Mouse (Mus musculus): ENCODE data around the gene Rpgrip1l. TPM values are rescaled to one million over a fixed set of nuclear protein-coding genes. Genes with fewer than 3 reads are reported as not detected.

Rpgrip1l gene
- polyA plus RNA-seq, 1 experiment from 2014 or later = 12.6 TPM

DNA sequence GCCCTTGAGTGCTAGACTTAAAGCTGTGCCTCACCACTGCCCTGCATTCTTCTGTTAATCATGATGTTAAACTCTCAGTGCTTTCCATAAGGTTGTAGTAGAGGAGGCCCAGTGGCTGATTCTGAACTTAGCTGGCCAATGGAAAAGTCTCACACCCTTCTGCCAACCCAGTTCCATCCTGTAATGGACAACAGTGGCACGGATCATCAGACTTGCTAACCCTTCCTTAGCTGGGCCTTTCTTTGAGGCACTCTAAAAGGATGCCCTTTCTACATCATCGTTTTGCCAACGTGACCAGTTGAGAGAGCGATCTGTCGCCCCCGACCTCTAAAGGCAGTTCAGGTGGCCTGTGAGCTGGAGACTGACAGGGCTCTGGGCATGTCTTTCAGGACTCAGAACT lies 13.9 kb upstream of the Rpgrip1l start:
- Histone ChIP-seq H3K4me1 (peaks cover 42% of the 10 kb centered on the region), H3K27me3 (replicated peaks) (no peaks in the 10 kb centered on the region), H3K27ac (no peak overlapping the region), H3K9me3 (no peaks in the 10 kb centered on the region), H3K9ac (no peak overlapping the region), H3K4me3 (no peak overlapping the region), H3K4me2 (no peak overlapping the region), H3K36me3 (replicated peaks) (no peaks in the 10 kb centered on the region)
- 82% methylated on average over 6 of the region's 6 CpGs for WGBS
- ATAC-seq (replicated peaks) = no peak

DNA sequence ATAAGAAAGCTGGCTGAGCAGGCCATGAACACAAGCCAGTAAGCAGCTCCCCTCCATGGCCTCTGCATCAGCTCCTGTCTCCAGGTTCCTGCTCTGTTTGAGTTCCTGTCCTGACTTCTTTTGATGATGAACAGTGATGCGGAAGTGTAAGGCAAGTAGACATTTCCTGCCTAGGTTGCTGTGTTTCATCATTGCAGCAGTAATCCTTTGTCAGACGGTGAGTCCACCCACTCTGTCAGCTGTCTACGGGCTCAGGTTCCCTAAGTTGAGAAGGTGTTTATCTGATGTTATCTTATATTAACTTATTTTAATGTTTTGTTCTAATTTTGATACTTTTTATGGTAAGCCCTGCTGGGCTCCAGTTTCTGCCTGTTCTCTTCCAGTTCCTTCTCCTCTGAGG lies 13.0 kb upstream of the Rpgrip1l start:
- 77% methylated on average over 3 of the region's 3 CpGs for WGBS
- H3K4me1 ChIP-seq = peaks cover 34% of the 10 kb centered on the region

DNA sequence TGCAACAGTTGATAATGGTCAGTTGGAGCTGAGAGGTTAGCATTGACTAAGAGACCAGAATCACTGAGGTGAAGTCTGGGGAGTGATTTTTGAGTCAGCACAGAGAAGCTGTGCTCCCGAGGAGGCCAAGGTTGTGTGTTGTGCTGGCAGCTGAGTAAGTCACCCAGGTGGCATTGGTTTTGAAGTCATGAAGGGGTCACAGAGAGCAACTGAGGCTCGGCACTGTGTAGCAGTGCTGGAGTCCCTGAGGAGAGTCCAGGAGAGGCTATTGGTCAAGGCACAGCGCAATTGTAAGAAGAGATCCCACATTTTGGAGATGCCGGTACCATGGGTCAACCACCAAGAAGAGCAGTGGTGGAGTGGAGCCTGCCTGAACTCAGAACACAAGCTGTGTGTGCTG lies 11.9 kb upstream of the Rpgrip1l start:
- no peak overlapping the region for H3K4me3 ChIP-seq
- H3K9ac ChIP-seq = no peak overlapping the region
- no peaks in the 10 kb centered on the region for H3K9me3 ChIP-seq
- no peaks in the 10 kb centered on the region for H3K27me3 ChIP-seq (replicated peaks)
- H3K4me1 ChIP-seq = peaks cover 23% of the 10 kb centered on the region
- H3K36me3 ChIP-seq (replicated peaks) = no peaks in the 10 kb centered on the region
- no peak overlapping the region for H3K27ac ChIP-seq
- H3K4me2 ChIP-seq = no peak overlapping the region
- WGBS = 87% methylated on average over 4 of the region's 4 CpGs
- no peak for ATAC-seq (replicated peaks)

More for the DNA sequence above, 13.0 kb upstream of the Rpgrip1l start:
- no peaks in the 10 kb centered on the region for H3K9me3 ChIP-seq
- H3K4me2 ChIP-seq = no peak overlapping the region
- H3K27me3 ChIP-seq (replicated peaks) = no peaks in the 10 kb centered on the region
- no peak overlapping the region for H3K27ac ChIP-seq
- ATAC-seq (replicated peaks) = no peak
- no peaks in the 10 kb centered on the region for H3K36me3 ChIP-seq (replicated peaks)
- no peak overlapping the region for H3K4me3 ChIP-seq
- H3K9ac ChIP-seq = no peak overlapping the region

DNA sequence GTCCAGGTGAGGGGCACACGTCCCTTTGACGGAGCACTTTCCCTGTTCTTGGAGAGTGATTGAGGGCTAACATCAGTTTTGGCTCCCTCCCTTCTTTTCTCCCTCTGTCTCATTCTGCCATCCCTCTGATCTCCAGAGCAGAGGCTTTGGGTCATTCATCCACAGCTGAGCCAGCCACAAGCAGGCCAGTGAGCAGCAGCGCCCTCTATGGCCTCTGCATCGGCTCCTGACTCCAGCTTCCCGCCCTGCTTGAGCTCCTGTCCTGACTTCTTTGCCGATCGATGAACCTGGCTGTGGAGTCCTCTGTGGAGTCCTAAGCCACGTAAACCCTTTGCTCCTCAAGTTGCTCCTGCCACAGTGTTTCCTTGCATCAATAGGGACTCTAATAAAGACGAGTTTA lies 11.2 kb upstream of the Rpgrip1l start:
- H3K9me3 ChIP-seq = no peaks in the 10 kb centered on the region
- H3K9ac ChIP-seq = no peak overlapping the region
- H3K27me3 ChIP-seq (replicated peaks) = no peaks in the 10 kb centered on the region
- no peak overlapping the region for H3K4me3 ChIP-seq
- no peak for ATAC-seq (replicated peaks)
- peaks cover 16% of the 10 kb centered on the region for H3K4me1 ChIP-seq
- no peak overlapping the region for H3K27ac ChIP-seq
- WGBS = 34% methylated on average over 9 of the region's 9 CpGs
- H3K4me2 ChIP-seq = no peak overlapping the region
- no peaks in the 10 kb centered on the region for H3K36me3 ChIP-seq (replicated peaks)

DNA sequence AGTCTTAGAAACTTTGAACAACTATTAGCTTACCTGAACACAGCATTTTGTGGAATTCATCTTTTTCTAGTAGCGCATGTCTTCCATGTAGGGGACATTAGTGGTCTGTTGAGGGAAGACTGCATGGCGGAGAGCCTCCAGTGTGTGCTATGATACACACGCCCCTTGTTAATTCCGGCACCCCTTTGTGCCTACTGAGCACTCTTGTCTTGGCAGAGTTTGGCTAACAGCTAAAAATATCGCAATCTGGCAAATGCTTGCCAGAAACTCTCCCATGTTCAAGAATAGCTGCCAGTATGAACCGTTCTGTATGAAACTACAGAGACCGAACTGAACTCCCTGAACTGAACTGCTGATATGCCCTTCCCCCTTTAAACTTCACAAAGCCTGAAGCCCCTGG lies 10.4 kb upstream of the Rpgrip1l start:
- peaks cover 12% of the 10 kb centered on the region; the same call in 1 of the 2 replicates for H3K4me1 ChIP-seq
- ATAC-seq (replicated peaks) = no peak
- H3K9ac ChIP-seq = no peak overlapping the region
- no peak overlapping the region for H3K4me2 ChIP-seq
- no peaks in the 10 kb centered on the region for H3K36me3 ChIP-seq (replicated peaks)
- WGBS = 66% methylated on average over 7 of the region's 7 CpGs
- no peak overlapping the region for H3K4me3 ChIP-seq
- H3K27ac ChIP-seq = no peak overlapping the region
- H3K9me3 ChIP-seq = no peaks in the 10 kb centered on the region
- no peaks in the 10 kb centered on the region for H3K27me3 ChIP-seq (replicated peaks)

DNA sequence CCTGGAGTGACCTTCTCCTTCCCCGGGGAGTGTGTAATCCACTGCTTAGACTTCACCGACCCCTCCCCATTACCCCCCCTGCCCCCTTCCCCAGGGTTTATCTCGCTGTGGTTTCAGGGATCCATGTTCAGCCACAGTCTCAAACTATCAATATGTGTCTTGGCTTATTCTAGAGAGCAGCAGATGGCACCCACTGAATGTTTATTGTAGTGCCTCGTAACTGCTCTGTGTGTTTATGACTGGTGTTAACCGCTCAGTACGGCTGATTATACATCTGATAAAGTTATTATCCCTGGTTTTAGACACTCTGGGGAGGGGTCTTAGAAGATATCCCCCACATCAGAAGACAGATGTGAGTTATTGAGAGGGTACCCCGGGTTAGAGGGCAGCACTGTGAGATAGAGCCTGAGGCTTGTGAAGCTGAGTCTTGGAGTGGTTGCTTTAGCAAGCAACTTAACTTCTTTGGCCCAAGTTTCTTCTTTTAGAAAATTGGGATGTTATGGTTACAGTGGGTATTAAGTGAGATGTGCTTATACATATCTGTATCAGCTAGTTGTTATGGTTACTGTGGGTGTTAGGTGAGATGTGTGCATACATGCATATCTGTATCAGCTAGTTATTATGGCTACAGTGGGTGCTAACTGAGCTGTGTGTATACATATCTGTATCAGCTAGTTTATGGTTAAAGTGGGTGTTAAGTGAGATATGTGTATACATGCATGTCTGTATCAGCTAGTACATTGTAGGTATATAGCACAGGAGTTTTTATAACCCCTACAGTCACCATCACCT lies 6.1 kb upstream of the Rpgrip1l start:
- H3K27ac ChIP-seq = no peak overlapping the region
- H3K36me3 ChIP-seq (replicated peaks) = no peaks in the 10 kb centered on the region
- no peak overlapping the region for H3K9ac ChIP-seq
- H3K4me3 ChIP-seq = no peak overlapping the region
- peaks cover 22% of the 10 kb centered on the region for H3K4me1 ChIP-seq
- H3K27me3 ChIP-seq (replicated peaks) = no peaks in the 10 kb centered on the region
- H3K4me2 ChIP-seq = no peak overlapping the region
- 85% methylated on average over 7 of the region's 7 CpGs for WGBS
- H3K9me3 ChIP-seq = no peaks in the 10 kb centered on the region
- no peak for ATAC-seq (replicated peaks)

DNA sequence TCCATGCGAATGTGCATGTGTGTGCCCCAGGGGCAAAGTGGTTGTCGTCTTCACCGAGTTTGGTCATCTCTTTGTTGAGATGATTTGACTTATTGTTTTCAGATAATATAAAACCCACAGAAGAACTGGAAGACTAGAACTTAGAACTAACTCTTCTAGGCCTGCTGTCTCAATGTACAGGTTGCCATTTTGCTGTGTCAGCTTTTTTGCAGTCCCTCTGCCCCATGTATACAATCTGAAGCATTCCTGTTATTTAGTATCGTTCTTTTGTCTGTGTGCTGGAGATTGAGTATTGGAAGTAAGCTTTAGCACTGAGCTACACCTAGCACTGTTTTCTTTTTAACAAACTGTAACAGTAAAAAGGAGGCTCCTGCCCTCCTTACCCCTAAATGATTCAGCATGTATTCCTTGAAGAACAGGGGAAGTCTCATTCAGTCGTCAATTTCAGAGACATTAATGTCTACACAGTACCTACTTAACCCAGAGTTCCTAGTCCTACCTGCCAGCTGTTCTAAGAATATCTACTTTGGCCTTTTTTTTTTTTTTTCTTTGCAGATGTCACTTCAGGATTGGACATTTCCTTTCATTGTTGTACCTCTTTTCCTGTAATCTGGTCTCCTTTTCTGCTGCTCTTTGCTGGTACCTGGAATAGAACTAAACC lies 4.6 kb upstream of the Rpgrip1l start:
- 95% methylated on average over 5 of the region's 5 CpGs for WGBS

DNA sequence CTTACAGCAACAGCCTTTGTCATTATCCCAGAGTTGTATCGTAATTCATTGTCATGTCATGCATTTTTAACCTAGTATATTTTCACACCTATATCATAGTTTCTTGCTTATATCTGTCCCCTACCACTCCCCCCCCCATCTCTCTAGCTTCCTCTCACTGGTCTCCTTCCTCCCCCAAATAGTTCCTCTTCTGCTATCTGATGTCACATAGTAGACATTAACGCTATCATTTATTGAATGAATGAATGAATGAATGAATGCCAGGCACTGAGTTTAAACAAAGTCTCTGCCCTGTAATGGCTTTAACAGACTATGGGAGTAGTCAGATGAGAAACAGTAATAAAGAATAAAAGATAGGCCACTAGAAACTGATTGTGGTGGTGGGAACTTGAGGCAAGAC lies 720 bp downstream of the Rpgrip1l start:
- no peaks in the 10 kb centered on the region for H3K9me3 ChIP-seq
- H3K27me3 ChIP-seq (replicated peaks) = no peaks in the 10 kb centered on the region
- H3K4me1 ChIP-seq = peaks cover 33% of the 10 kb centered on the region
- no peaks in the 10 kb centered on the region for H3K36me3 ChIP-seq (replicated peaks)
- WGBS = 87% methylated on average over 2 of the region's 2 CpGs
- H3K4me3 ChIP-seq = peak overlapping the region; percentile 65
- peak overlapping the region; percentile 51 for H3K4me2 ChIP-seq
- H3K27ac ChIP-seq = no peak overlapping the region
- no peak for ATAC-seq (replicated peaks)
- H3K9ac ChIP-seq = peak overlapping the region; percentile 66

More for the DNA sequence above, 4.6 kb upstream of the Rpgrip1l start:
- no peak for ATAC-seq (replicated peaks)
- Histone ChIP-seq H3K4me2 (no peak overlapping the region), H3K27me3 (replicated peaks) (no peaks in the 10 kb centered on the region), H3K4me1 (peaks cover 26% of the 10 kb centered on the region), H3K9ac (no peak overlapping the region), H3K27ac (no peak overlapping the region), H3K9me3 (no peaks in the 10 kb centered on the region), H3K36me3 (replicated peaks) (no peaks in the 10 kb centered on the region), H3K4me3 (no peak overlapping the region)

DNA sequence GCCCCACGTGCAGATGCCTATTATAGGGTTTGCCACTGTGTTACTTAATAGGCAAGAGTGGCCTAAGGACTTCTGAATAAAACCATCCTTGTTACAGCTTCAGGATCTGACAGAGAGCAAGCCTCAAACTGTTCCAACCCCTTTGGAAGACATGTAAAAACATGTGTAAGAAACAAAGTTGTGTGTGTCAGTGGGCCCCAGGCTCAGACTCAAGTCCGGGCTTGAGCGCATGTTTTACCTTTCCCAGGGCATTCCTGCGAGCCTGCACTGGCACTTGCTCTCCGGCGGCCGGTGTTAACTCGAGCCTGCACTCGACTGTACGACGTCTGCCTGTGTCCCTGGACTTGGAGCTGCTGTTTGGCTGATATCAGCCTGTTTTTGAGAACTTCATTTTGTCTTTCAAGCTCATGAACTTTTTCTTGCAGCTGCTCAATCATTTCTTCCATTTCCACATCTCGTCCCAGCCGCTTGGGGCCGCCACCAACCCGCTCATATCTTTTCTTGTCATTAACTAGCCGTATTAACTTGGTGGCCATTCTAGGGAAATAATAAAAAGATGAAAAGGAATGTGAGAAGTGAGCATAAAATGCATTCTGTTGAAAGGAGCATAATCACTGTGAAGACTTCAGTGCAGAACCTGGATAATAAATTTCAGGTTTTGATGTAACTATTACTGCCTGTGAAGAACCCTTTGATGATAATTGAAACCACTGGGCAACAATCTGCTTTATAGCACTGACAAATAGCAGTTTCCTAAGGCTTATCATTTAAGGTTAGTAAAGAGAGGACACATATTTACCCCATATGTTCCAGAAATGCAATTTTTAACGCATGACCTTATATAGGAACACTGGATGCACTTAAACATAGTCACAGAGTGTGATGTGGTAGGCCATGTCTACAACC lies 8.3 kb downstream of the Rpgrip1l start:
- Histone ChIP-seq H3K27ac (no peak overlapping the region), H3K27me3 (replicated peaks) (no peaks in the 10 kb centered on the region), H3K9me3 (no peaks in the 10 kb centered on the region), H3K9ac (no peak overlapping the region), H3K36me3 (replicated peaks) (peaks cover 7% of the 10 kb centered on the region; the same call in 1 of the 2 replicates), H3K4me2 (no peak overlapping the region), H3K4me1 (no peaks in the 10 kb centered on the region), H3K4me3 (no peak overlapping the region)
- no peak for ATAC-seq (replicated peaks)
- WGBS = 86% methylated on average over 17 of the region's 17 CpGs

DNA sequence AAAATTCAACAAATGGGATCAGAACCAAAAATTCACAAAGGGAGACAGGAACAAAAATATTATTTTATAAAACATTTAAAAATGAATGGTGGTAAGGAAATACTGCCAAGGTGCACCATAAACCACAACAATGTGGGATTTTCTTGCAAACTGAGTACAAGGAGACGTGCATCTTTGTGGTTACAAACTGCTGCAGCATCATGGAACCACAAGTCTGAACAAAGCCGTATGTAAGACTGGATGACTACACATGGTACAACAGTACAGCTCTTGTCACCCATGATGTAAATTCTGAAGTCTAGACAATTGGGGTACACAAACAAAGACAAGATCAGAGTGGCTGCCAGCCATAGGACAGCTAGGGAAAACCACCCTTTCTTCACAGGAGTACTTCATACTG lies 14.4 kb downstream of the Rpgrip1l start:
- WGBS = 86% methylated on average over 2 of the region's 2 CpGs
- no peak for ATAC-seq (replicated peaks)
- no peak overlapping the region for H3K27ac ChIP-seq
- H3K9ac ChIP-seq = no peak overlapping the region
- H3K36me3 ChIP-seq (replicated peaks) = peaks cover 13% of the 10 kb centered on the region; the same call in 1 of the 2 replicates
- H3K4me2 ChIP-seq = no peak overlapping the region
- H3K4me3 ChIP-seq = no peak overlapping the region
- H3K27me3 ChIP-seq (replicated peaks) = no peaks in the 10 kb centered on the region
- no peaks in the 10 kb centered on the region for H3K4me1 ChIP-seq
- H3K9me3 ChIP-seq = no peaks in the 10 kb centered on the region

DNA sequence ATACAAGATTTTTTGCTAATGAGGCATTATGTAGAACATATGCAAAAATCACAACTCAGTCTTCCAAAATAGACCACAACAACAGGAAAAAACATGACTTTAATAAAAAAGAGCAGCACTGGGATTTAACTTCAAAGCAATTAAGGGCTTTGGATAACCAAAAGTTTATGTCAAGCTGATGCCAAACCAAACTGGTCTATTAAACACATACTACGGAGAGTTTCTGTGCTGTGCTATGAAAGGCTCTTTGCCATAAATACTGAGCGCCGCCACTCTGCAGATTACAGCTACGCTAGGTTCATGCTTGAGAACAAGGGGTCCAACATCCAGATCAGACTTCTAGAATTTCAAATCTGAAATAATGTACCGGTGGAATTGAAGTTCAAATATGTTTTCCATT lies 17.3 kb downstream of the Rpgrip1l start:
- ATAC-seq (replicated peaks) = no peak
- no peaks in the 10 kb centered on the region for H3K9me3 ChIP-seq
- WGBS = 93% methylated on average over 5 of the region's 5 CpGs

DNA sequence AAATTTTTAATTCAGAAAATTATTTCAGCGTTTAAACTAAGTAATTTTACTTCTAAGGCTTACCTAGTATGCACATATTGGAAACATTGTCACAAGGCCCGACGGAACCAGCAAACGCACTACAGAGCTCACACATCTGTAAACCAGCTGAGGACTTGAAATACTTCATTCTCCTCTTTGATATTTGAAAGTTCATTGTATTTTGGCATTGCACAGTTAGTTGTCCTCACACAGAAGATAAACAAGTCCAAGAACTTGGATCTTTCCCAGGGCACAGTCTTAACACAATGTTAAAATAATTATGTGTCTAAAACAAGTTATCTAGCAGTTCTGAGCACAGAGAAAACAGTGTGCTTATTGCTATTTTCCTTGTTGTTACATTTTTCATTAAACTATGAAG lies 22.5 kb downstream of the Rpgrip1l start:
- H3K4me3 ChIP-seq = no peak overlapping the region
- WGBS = 90% methylated on average over 4 of the region's 4 CpGs

More for the DNA sequence above, 17.3 kb downstream of the Rpgrip1l start:
- Histone ChIP-seq H3K27ac (no peak overlapping the region), H3K27me3 (replicated peaks) (no peaks in the 10 kb centered on the region), H3K4me3 (no peak overlapping the region), H3K9ac (no peak overlapping the region), H3K4me2 (no peak overlapping the region), H3K4me1 (no peaks in the 10 kb centered on the region), H3K36me3 (replicated peaks) (peaks cover 12% of the 10 kb centered on the region; the same call in 1 of the 2 replicates)

More for the DNA sequence above, 22.5 kb downstream of the Rpgrip1l start:
- H3K27me3 ChIP-seq (replicated peaks) = no peaks in the 10 kb centered on the region
- no peaks in the 10 kb centered on the region for H3K4me1 ChIP-seq
- H3K9ac ChIP-seq = no peak overlapping the region
- H3K27ac ChIP-seq = no peak overlapping the region
- no peaks in the 10 kb centered on the region for H3K9me3 ChIP-seq
- ATAC-seq (replicated peaks) = no peak
- no peaks in the 10 kb centered on the region for H3K36me3 ChIP-seq (replicated peaks)
- no peak overlapping the region for H3K4me2 ChIP-seq
